Mouse (Mus musculus) testis, adult 2 months (tissue): ENCODE results near the gene Hoxa13. TPM values are rescaled to one million over a fixed set of nuclear protein-coding genes. Genes with fewer than 3 reads are reported as not detected.

Experiments
- H3K27ac ChIP-seq: fragments of 200-500 bp; 2 replicates; pipeline ENCODE4 v1.5.1; 2012; ENCODE audit warnings: low read depth, low read length; ENCODE audit not compliant: control insufficient read depth, insufficient read depth
- H3K27me3 ChIP-seq: fragments of 200-500 bp; 2 replicates; pipeline ENCODE4 v1.6.1; 2012; ENCODE audit warnings: mild to moderate bottlenecking, low read length, moderate library complexity; ENCODE audit not compliant: control insufficient read depth, insufficient read depth
- H3K36me3 ChIP-seq: fragments of 200-500 bp; 2 replicates; pipeline ENCODE4 v1.6.1; 2012; ENCODE audit warnings: mild to moderate bottlenecking, low read length; ENCODE audit not compliant: control insufficient read depth, insufficient read depth
- H3K4me1 ChIP-seq: fragments of 200-500 bp; 2 replicates; pipeline ENCODE4 v1.6.1; 2012; ENCODE audit warnings: low read length; ENCODE audit not compliant: control insufficient read depth, insufficient read depth
- H3K4me3 ChIP-seq: fragments of 200-500 bp; 2 replicates; pipeline ENCODE4 v1.5.1; 2012; ENCODE audit warnings: low read depth, mild to moderate bottlenecking, low read length, moderate library complexity, mixed read lengths; ENCODE audit not compliant: control insufficient read depth
- CTCF ChIP-seq: fragments of 200-500 bp; IDR thresholded peaks from 2 replicates; pipeline ENCODE4 v1.5.1; 2012; ENCODE audit warnings: low read depth, mild to moderate bottlenecking, inconsistent platforms, low read length, moderate library complexity; ENCODE audit not compliant: control insufficient read depth, insufficient read depth, insufficient replicate concordance
- POLR2A ChIP-seq: fragments of 200-500 bp; IDR thresholded peaks from 2 replicates; pipeline ENCODE4 v1.6.1; 2012; ENCODE audit warnings: low read depth, mild to moderate bottlenecking, inconsistent platforms, low read length, moderate library complexity; ENCODE audit not compliant: control insufficient read depth
- polyA plus RNA-seq: library from polyadenylated mRNA; depleted of rRNA; stranded (reverse); fragments of >200 nt; gene quantifications from 2 replicates; pipeline ENCODE4 v1.2.3, GENCODE M21; 2012

Hoxa13 gene
- polyA plus RNA-seq, 1 experiment: not detected

DNA sequence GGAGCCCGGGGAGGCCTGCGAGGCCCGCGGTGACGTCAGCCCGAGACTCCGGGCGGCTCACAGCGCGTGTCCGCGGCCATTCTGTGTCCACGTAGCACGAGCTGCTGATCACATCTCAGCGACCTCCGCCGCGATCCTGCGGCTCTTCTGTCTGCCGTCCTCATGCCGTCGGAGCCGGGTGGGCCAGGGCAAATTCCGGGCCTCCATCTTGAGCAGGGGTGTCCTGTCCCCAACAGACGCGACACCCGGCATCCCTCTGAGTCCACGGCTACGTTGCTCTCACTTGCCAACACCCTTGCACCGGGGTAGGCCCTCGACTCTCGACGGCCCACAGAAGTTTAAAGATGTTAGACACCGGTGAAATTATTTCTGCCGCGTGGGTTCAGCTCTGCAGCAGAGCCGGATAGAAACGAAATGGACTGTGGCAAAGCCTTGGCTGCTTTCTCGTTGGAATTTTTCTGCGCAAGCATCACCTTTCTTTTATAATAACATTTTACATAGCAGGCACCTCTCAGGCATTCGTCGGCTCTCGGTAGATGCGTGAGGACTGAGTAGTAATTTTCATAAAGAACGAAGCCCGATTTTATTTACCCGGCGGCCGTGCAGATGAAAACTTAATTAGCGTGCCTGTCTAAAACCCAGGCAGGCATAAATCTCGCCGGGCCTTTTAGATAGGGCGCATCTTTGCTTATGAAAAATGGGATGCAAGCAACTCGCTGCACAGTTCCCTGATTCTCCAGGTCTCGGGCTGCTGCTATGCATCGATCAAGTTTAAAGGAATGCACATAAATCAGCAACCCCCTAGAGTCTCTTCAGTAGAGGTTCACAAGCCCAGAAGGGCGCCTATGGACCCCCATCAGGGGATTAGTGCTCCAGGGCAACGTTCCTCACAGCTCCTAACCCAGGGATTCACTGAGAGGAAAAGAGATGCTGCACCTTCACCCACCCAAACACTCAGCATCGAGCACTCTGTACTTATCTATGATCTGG lies 6.9 kb downstream of the Hoxa13 start:
- TF ChIP-seq CTCF (no peak), POLR2A (no peak)
- peak overlapping the region; percentile 53 for H3K4me3 ChIP-seq
- peaks cover 11% of the 10 kb centered on the region for H3K4me1 ChIP-seq
- peaks cover 13% of the 10 kb centered on the region for H3K27me3 ChIP-seq
- no peaks in the 10 kb centered on the region for H3K36me3 ChIP-seq
- H3K27ac ChIP-seq: no peak overlapping the region

DNA sequence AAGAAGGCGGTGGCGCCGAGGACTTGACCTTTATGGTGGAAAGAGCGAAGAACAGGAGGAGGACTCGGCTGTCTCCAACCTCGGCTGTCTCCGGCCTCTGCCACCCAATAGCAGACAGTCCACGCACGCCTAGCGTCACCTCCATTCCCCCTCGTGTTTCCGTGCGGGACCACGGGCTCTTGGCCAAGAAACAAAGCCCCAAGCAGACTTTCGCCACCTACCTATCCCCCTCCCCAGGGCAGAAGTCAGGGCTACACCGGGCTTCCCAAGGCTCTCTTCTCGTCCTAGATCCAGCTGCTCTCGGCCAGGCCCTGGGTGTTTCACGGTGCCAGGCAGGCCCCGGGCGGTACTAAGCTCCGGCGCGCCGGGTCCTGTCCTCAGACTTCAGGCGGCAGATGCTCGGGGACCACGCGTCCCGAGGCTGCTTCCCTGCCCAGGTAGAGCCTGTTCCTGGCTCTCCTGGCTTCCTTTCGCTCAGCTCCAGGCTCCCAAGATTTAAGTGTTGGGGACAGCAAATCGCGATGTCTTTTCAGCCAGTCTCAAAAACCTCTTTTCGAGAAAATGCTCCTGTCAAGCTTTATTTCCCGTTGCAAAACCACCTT lies 7.8 kb downstream of the Hoxa13 start:
- Histone ChIP-seq H3K27me3 (peaks cover 16% of the 10 kb centered on the region), H3K36me3 (no peaks in the 10 kb centered on the region), H3K4me1 (peaks cover 13% of the 10 kb centered on the region), H3K4me3 (no peak overlapping the region), H3K27ac (no peak overlapping the region)
- TF ChIP-seq CTCF: no peak
- TF ChIP-seq POLR2A: no peak

DNA sequence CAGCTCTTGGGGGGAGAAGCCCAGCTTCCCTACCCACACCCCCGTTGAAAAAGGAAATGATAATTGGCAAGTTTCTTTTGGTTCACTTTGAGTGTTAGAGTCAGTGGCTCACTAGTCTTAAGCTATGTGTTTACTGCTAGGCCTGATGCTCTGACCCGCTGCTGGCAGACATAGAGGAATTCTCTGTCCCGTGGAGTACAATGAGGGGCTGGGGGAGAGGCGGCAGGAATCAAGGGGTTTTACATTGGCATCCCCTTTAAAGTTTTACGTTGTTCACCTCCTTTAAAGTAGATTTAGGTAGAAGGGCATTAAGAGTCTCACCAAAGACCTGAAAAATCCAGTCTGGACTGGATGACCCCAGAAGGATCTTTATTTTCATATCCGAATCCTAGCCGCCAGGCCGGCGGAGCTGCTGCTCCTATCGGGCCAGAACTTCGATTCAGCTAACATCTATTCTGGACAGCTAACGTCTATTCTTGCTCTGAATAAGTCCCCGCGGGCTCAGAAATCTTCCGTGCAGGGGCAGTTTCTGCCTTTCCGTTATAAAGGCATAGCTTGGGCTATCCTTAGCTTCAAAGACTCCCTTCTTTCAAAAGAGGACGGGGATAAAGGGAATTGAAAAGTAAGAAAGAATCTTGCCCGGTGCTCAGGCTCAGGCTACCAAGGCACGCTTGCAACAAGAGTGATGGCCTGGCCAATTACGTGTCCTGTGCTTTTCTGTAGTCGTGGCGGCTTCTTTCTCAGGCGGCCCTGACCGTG lies 8.5 kb downstream of the Hoxa13 start:
- no peak overlapping the region for H3K4me3 ChIP-seq
- no peaks in the 10 kb centered on the region for H3K36me3 ChIP-seq
- TF ChIP-seq CTCF (no peak), POLR2A (no peak)
- H3K27ac ChIP-seq: no peak overlapping the region
- H3K4me1 ChIP-seq: peaks cover 13% of the 10 kb centered on the region
- peaks cover 19% of the 10 kb centered on the region for H3K27me3 ChIP-seq

DNA sequence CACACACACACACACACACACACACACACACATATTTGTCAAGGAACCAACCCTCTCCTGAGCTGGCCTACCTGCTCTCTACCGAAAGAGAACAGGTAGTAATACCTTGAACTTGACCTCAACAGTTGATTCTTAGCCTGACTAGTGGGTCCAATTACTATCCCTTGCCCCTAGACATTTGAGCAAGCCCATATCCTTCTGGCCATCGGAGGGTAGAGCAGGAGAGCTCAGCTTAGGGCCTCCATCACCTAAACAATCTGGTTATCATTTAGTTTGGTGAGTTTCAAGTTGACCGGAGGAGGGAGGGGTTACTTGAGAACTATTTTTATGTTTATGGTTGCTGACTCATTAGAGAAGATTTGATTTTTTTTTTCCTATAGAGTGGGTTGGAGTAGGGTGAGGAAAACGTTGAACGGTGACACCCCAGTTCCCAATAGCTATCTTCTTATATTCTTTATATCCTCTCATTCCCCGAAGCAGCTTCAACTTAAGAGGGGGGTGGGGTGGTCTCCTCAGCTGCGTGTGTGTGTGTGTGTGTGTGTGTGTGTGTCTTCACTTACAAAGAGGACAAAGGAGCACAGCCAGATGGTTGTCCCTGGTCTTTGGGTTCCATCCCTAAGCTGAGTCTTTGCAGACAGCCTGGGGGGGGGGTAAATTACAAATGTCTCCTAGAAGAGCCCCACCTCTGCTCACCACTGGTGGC lies 9.4 kb downstream of the Hoxa13 start:
- Histone ChIP-seq H3K4me1 (peaks cover 14% of the 10 kb centered on the region), H3K27me3 (peaks cover 20% of the 10 kb centered on the region), H3K4me3 (no peak overlapping the region), H3K36me3 (no peaks in the 10 kb centered on the region), H3K27ac (no peak overlapping the region)
- TF ChIP-seq POLR2A (no peak), CTCF (no peak)

DNA sequence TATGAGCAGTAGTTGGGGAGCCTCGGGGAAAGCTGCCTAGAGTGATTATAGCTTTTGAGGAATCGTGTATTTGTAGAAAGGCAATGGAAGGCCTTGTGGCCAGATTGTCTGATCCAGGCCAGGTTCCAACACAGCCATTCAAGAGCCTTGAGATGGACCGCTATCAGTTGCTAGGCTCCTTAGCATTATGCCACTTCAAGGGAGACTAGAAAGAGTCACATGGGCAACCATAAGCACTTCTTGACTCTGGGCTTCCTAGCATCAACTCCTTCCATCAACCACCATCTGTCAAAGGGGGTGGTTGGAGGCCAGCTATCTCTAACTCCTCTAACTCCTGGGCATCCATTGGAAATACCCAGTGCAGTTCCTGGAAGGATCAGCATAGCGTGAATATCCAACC lies 10.9 kb downstream of the Hoxa13 start:
- TF ChIP-seq CTCF (no peak), POLR2A (no peak)
- H3K4me3 ChIP-seq: no peak overlapping the region

DNA sequence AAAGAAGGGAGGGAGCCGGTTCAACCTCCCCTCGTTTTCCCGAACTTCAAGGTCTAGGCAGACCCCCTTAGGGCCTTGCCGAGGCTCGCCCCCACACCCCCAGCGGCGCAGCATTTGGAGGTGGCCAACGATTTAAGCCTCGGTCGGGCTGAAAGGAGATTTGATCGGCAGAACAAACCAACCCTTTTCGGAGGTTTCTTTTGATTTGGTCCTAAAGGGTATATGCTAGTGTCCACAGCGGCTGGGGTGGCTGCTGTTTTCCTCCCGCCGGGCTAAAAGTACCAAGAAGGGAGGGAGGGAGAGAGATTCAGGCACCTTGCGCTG lies 11.3 kb downstream of the Hoxa13 start:
- no peak overlapping the region for H3K27ac ChIP-seq

More for the DNA sequence above, 10.9 kb downstream of the Hoxa13 start:
- H3K27ac ChIP-seq: no peak overlapping the region
- peaks cover 15% of the 10 kb centered on the region for H3K4me1 ChIP-seq
- peaks cover 26% of the 10 kb centered on the region for H3K27me3 ChIP-seq
- H3K36me3 ChIP-seq: no peaks in the 10 kb centered on the region

More for the DNA sequence above, 11.3 kb downstream of the Hoxa13 start:
- Histone ChIP-seq H3K4me1 (peaks cover 15% of the 10 kb centered on the region), H3K4me3 (no peak overlapping the region), H3K27me3 (peaks cover 28% of the 10 kb centered on the region), H3K36me3 (no peaks in the 10 kb centered on the region)
- TF ChIP-seq CTCF (no peak), POLR2A (no peak)
